Mouse (Mus musculus): ENCODE data around the gene Slc43a2.

Slc43a2 gene

DNA sequence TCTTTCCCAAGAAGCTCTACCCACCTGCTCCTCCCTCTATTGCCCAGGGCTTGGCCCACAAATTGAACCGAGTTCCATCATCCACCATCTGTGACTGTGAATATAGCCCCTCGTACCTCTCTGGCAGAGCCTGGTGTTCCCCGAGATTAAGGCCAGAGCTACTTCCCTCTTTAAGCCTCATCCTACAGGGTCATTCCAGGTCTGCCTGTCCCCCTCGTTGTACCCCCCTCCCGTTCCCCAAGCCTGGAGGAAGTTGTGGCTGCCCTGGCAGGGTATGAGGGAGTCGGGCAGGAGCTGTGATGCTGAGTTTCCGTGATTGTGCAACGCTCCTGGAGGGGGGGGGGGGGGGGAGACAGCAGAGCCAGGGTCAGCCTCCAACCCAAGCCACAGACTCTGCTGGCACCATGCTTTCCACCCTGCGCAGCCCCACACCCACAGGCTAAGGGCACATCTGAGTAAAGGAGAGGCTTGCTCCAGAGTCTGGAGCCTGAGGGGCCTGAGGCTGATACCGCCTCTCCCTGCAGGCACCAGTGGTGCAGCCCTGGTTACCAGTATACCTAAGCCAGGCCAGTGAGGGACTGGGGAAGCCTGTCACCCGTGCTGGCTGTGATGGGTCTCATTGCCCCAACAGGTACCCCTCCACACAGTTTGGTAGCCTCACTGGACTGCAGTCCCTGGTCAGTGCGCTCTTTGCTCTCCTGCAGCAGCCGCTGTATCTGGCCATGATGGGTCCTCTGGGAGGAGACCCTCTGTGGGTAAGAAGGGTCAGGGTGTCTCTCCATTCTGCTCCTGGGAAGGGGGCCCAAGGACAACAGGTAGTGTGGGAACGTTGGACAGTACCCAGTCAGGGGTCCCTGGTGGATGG is 39.9 kb downstream of the Slc43a2 start:
- CTCF ChIA-PET: interaction anchor here (2.2 kb wide), 1 partner anchor 11 kb away, joined by 16 read pairs; no protein-coding TSS in a partner anchor

DNA sequence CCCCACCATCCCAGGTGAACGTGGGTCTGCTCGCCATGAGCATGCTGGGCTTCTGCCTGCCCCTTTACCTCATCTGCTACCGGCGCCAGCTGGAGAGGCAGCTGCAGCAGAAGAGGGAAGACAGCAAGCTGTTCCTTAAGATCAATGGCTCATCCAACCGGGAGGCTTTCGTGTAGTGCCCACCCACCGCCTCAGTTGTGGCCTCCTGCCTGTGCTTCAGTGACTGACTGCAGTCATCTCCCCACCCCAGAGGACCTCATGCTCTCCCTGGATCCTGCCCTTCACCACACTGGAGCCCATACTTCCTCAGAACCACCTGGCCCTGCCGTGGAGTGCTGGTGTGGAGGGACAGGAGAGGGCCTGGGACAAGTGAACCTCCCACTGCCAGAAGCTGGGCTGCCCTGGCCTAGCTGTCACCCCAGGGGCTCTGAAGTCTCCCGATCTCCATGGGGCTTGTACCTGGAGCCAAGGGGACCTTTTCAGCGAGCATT is 40.9 kb downstream of the Slc43a2 start:
- CTCF ChIA-PET: interaction anchor here (0.6 to 2.2 kb wide), 3 partner anchors 12 to 42 kb away, joined by 3 to 16 read pairs (median 3); no protein-coding TSS in a partner anchor

DNA sequence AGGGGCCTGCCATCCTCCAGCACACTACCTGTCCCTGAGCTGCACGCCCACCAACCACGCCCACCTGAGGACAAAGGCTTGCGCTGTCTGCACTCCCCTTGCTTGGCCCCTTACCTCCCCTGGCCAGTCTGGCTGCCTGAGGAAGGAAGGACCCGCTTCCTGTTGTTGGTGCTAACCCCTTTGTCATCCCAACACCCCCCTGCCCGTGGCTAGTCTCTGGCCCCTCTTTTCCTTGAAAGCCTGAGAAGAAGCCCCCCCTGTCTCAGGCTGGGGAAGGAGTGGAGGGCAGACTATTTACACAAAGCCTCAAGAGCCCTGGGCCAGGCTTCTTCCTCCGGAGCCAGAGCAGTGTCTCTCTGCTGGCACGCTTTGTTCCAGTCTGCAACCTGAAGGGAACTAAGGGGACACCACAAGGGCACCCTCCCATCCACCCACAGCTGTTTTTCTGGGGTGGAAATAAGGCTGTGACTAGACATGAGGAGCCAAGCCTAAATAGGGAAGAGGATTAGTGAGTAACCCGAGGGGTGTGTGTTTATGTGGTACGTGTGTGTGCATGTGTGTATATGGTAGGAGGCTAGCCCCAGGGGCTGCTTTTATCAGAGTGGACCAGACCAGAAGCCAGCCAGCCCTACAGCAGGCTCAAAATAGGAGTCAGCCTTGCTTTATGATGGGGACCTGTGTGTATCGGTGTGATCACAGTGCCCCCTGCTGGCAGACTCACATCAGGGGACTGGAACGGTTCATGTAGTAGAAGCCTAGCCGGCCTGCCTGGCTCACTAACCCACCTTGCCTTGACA is 41.6 kb downstream of the Slc43a2 start:
- CTCF ChIA-PET: interaction anchor here (0.5 to 2.2 kb wide), 4 partner anchors 12 to 43 kb away, joined by 3 to 16 read pairs (median 4); no protein-coding TSS in a partner anchor

GRCm38 (mm10) chr11:75574378-75575123 is 43.1 kb downstream of the Slc43a2 start:
- CTCF ChIA-PET: interaction anchor here (0.6 to 0.9 kb wide), 3 partner anchors 10 to 48 kb away, joined by 3 to 4 read pairs (median 3); no protein-coding TSS in a partner anchor

GRCm38 (mm10) chr11:75575560-75576123 is 44.1 kb downstream of the Slc43a2 start:
- CTCF ChIA-PET: interaction anchor here (0.7 kb wide), 2 partner anchors 391 to 1019 kb away, joined by 5 to 9 read pairs; no protein-coding TSS in a partner anchor

DNA sequence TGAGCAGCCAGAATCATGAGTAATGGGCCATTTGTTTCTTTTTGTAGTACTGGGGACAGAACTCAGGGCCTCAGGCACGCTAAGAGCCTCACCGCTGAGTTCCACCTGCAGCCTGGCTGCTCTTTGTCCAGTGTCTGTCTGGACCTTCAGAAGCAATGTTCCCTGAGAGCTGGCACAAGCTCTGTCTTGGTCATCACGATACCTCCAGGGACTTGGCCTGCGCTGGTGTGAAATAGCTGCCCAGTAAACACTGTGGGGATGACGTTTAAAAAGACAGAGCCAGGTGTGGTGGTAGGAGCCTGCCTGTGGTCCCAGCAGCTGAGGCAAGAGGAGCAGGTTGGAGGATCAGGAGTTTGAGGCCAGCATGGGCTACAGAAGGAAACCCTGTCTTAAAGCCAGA is 47.1 kb downstream of the Slc43a2 start:
- CTCF ChIA-PET: no interaction called here

DNA sequence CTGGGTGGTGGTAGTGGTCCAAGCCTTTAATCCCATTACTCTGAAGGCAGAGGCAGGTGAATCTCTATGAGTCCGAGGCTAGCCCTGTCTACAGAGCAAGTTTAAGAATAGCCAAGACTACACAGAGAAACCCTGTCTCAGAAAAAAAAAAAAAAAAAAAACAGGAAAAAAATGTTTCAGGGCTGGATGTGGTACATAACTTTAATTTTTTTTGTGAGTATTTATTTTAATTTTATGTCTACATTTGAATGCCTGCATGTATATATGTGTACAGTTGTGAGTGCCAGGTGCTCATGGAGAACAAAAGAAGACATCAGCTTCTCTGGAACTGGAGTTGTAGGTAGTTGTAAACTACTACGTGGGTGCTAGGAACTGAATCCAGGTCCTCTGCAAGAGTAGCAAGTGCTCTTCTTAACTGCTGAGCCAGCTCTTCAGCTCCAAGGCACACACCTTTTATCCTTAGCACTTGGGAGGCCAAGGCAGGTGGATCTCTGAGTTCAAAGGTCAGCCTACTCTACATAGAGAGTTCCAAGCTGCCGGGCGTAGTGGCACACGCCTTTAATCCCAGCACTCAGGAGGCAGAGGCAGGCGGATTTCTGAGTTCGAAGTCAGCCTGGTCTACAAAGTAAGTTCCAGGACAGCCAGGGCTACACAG is 50.1 kb downstream of the Slc43a2 start:
- CTCF ChIA-PET: no interaction called here

DNA sequence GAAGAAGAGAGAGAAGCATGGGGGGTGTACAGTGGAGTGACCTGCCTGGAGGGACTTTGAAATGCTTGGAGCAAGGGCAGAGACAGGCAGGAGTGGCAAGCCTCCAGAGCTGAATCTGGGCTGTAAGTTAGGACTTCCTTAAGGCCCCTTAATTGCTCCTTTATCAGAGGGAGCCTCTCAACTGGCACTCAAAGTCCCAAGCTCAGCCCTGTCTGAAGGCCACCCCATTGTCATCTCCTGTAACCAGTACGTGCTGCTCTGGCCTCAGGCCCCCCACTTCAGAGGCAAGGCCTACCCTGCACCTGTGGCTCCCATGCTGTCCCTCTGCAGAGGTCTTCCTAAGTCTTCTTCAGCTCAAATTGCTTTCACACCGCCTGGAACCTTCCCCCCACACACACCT is 52.0 kb downstream of the Slc43a2 start:
- CTCF ChIA-PET: interaction anchor here (0.7 to 0.9 kb wide), 3 partner anchors 48 to 152 kb away, joined by 3 to 17 read pairs (median 8); no protein-coding TSS in a partner anchor

- CTCF ChIA-PET: interaction anchor here (1.5 kb wide), 1 partner anchor 47 kb away, joined by 4 read pairs; no protein-coding TSS in a partner anchor
Measured at GRCm38 (mm10) chr11:75585061-75585460, 53.6 kb downstream of the Slc43a2 start.

- CTCF ChIA-PET: interaction anchor here (1.5 kb wide), 1 partner anchor 46 kb away, joined by 4 read pairs; no protein-coding TSS in a partner anchor
Measured at GRCm38 (mm10) chr11:75585978-75586377, 54.5 kb downstream of the Slc43a2 start.

GRCm38 (mm10) chr11:75586963-75587362 is 55.5 kb downstream of the Slc43a2 start:
- CTCF ChIA-PET: no interaction called here

- CTCF ChIA-PET: no interaction called here
Measured at GRCm38 (mm10) chr11:75587493-75588284, 56.2 kb downstream of the Slc43a2 start, which contains the start of gene Pitpna. Pitpna (plus strand) TSS chr11:75588097.

DNA sequence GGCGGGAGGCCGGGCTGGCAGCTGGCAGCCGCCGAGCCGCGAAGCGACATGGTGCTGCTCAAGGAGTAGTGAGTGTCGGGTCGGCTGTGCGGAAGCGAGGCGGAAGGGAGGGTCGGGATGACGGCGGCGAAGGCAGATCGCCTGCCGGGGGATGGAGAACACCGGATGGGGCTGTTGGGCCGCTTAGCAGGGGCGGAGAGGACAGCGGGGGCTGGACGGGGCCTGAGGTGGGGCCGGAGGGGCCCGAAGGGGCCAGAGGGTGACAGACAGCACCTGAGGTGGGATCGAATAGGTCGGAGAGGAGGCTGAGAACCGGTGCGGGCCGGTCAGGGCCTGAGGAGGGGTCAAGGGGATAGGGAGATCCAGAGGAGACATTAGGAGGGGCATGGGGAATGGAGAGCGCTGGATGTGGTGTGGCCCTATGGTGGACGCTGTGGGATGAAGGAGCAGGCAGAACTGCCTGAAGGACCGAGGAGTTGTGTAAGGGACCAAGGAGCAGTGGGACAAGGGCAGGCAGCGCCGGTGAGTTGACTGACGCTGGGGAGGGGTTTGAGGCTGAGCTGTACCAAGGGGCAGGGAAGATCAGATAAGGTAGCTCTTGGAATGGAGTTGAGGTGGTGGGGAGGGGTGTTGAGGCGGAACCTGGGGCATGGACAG is 56.9 kb downstream of the Slc43a2 start:
- CTCF ChIA-PET: no interaction called here

- CTCF ChIA-PET: interaction anchor here (0.6 to 0.8 kb wide), 2 partner anchors 20 to 94 kb away, joined by 3 to 5 read pairs; no protein-coding TSS in a partner anchor
Measured at GRCm38 (mm10) chr11:75592612-75593011, 61.1 kb downstream of the Slc43a2 start.

DNA sequence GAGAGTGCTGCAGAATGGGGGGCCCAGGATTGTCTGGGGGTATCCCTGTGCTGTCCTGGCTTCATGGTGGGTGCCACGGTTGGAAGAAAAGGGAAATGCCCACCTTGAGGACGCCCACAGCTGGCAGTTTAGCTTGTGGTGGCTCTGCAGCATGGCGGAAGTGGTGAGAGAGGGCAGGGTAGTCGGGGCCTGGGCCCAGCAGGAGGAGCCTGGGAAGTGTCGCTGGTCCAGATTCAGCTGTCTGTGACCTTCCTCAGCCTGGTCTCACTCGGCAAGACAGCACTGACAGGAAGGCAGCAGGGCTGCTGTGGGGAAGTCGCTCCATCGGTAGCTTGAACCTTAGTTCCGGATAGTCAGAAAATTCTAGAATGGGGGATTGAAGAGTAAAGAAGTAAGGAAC is 62.9 kb downstream of the Slc43a2 start:
- CTCF ChIA-PET: no interaction called here

- CTCF ChIA-PET: no interaction called here
Measured at GRCm38 (mm10) chr11:75595404-75595803, 63.9 kb downstream of the Slc43a2 start.

DNA sequence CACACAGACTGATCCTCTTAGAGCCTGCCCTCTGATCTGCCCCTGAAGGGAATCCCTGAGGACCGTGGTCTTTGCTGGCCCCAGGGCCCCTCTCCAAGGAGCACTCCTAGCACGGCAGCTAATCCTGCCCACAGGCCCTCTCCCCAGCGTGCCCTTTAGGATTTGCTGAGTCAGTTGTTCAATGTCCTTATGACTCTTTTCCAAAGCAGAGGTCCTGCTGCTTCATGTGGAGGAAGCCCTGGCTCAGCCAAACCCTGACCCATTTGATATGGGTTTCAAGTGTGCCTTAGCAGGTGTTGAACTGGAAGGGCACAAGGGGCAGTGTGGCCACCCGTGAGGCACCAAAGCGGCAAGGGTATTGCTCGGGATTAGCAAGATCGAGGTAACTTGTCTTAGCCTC is 64.3 kb downstream of the Slc43a2 start:
- CTCF ChIA-PET: interaction anchor here (0.6 kb wide), 1 partner anchor 140 kb away, joined by 3 read pairs; no protein-coding TSS in a partner anchor

GRCm38 (mm10) chr11:75596726-75597255 is 65.3 kb downstream of the Slc43a2 start:
- CTCF ChIA-PET: no interaction called here
